9 mouse cellular contexts compared by ENCODE assay signal in genomic region chr10:80989854-80990253, GRCm38 (mm10). TPM values are rescaled to one million over a fixed set of nuclear protein-coding genes. Genes with fewer than 3 reads are reported as not detected.
DNase-seq lines count a peak whose midpoint lies in the region; ATAC-seq and TF ChIP-seq lines count a peak whose summit lies in the region.
"Not testable (repeated sequence)": the region's sequence is repeated elsewhere in the genome, so short reads cannot be mapped to it uniquely, and the experiment has no call there.
"Had no signal": no experiment of that assay in that cellular context is flagged by ENCODE, and none has a peak within 500 bp of the region (broad histone marks: within the 10 kb centered on the region; RNA-seq: fewer than 3 reads in every experiment).

No protein-coding gene starts in this region.

- TF ChIP-seq EP300 in MEL (IDR thresholded peaks at IDR 0.05; ENCODE audit: low read depth in 1 of 2, low read length in 2 of 2), result not testable (repeated sequence)

- H3K9me3 ChIP-seq in MEL (replicated peaks; ENCODE audit: insufficient read depth, low read length), result not testable (repeated sequence)

- 24% methylated on average over 4 of the region's 4 CpGs for WGBS in bone marrow, adult 2 months
- 33% methylated on average over 4 of the region's 4 CpGs for WGBS in spleen, adult 2 months

- H3K27ac ChIP-seq in MEL (ENCODE audit: control insufficient read depth, low read depth, low read length), result not testable (repeated sequence)
- peak overlapping the region; percentile 12; the same call in 1 of the 2 replicates for H3K27ac ChIP-seq in bone marrow, adult 2 months (ENCODE audit: control insufficient read depth, insufficient read depth, low read depth, low read length, poor library complexity)
- peak overlapping the region; percentile 74 for H3K27ac ChIP-seq in spleen, adult 2 months (ENCODE audit: insufficient read depth, low read length)

- H3K9ac ChIP-seq in MEL (ENCODE audit: control insufficient read depth, low read depth, low read length, poor library complexity, severe bottlenecking), result not testable (repeated sequence)

- TF ChIP-seq CTCF in MEL (IDR thresholded peaks at IDR 0.05 in 2 of 3, conservative IDR thresholded peaks at IDR 0.05 in 1 of 3; ENCODE audit: control insufficient read depth in 1 of 3, insufficient read depth in 1 of 3, low read depth in 2 of 3, low read length in 3 of 3, poor library complexity in 1 of 3, severe bottlenecking in 1 of 3); bone marrow, adult 2 months (IDR thresholded peaks at IDR 0.05; ENCODE audit: control insufficient read depth, insufficient read depth, low read length); spleen, adult 2 months (IDR thresholded peaks at IDR 0.05; ENCODE audit: extremely low read depth, insufficient read depth, insufficient read length, insufficient replicate concordance): not testable (repeated sequence)

- H3K4me1 ChIP-seq in MEL (ENCODE audit: control insufficient read depth in 1 of 2, insufficient read depth in 2 of 2, low read length in 2 of 2); bone marrow, adult 2 months (ENCODE audit: control insufficient read depth, insufficient read depth, low read length): not testable (repeated sequence)
- H3K4me1 ChIP-seq in spleen, adult 2 months (ENCODE audit: control insufficient read depth, insufficient read depth, insufficient read length), result peaks cover 30% of the 10 kb centered on the region; the same call in 1 of the 2 replicates

- not testable (repeated sequence) for TF ChIP-seq RAD21 in MEL (IDR thresholded peaks at IDR 0.05; ENCODE audit: low read depth, low read length)

- not testable (repeated sequence) for H3K4me3 ChIP-seq in MEL (ENCODE audit: control insufficient read depth in 1 of 2, insufficient read depth in 1 of 2, low read depth in 2 of 2, low read length in 2 of 2); bone marrow, adult 2 months (replicated peaks; ENCODE audit: control insufficient read depth, low read depth, low read length); spleen, adult 2 months (ENCODE audit: extremely low read depth, insufficient read depth, insufficient read length)

- not testable (repeated sequence) for H3K79me2 ChIP-seq in MEL (ENCODE audit: control insufficient read depth, insufficient read depth, low read length, poor library complexity)

- peak; percentile 2 for ATAC-seq in CD4-positive, CD25-positive, alpha-beta regulatory T cell, adult 4 months
- ATAC-seq in megakaryocyte progenitor cell, adult 5-6 weeks (replicated peaks; ENCODE audit: poor library complexity), result 0 out of 2 replicates have a peak, but pooled peaks have one; percentile 4

- peak; percentile 45 for DNase-seq in 3134 (ENCODE audit: extremely low read depth, insufficient read length, low spot score)
- not testable (repeated sequence) for DNase-seq in MEL (ENCODE audit: low read depth, low spot score); spleen, adult 2 months (ENCODE audit: low read depth in 1 of 2, low spot score in 2 of 2)

- not testable (repeated sequence) for H3K36me3 ChIP-seq in MEL (ENCODE audit: control insufficient read depth in 1 of 2, insufficient read depth in 2 of 2, low read length in 2 of 2); spleen, adult 2 months (ENCODE audit: control insufficient read depth, insufficient read depth, low read length)

- TF ChIP-seq POLR2A in MEL (IDR thresholded peaks at IDR 0.05; ENCODE audit: control insufficient read depth in 1 of 2, insufficient read depth in 1 of 2, low read depth in 1 of 2, low read length in 2 of 2, poor library complexity in 1 of 2); bone marrow, adult 2 months (IDR thresholded peaks at IDR 0.05; ENCODE audit: borderline replicate concordance, control insufficient read depth, low read depth, low read length); spleen, adult 2 months (IDR thresholded peaks at IDR 0.05; ENCODE audit: low read depth, low read length): not testable (repeated sequence)

- not testable (repeated sequence) for H3K27me3 ChIP-seq in MEL (ENCODE audit: control insufficient read depth in 1 of 2, insufficient read depth in 2 of 2, low read length in 2 of 2); spleen, adult 2 months (ENCODE audit: control insufficient read depth, insufficient read depth, low read length)

TF ChIP-seq in MEL, 35 proteins besides CTCF, POLR2A, EP300 and RAD21:
- TF ChIP-seq TBP (IDR thresholded peaks at IDR 0.05; ENCODE audit: low read depth, low read length), result peak; percentile 35; the same call in 1 of the 2 replicates

RNA-seq across cellular contexts. Expression of gene Gng7, which starts 24.9 kb away (rescaled TPM):
- polyA plus RNA-seq in CD4-positive, CD25-positive, alpha-beta regulatory T cell, adult 4 months (2017; shearing (Covaris generic)), result under 1 TPM in 1 of 2 experiments, not detected in 1; 0.54 TPM
- total RNA-seq in MEL (2012; rRNA removed), result 0.92 and 1.3 TPM in 2 replicates
- 1 to 10 TPM in 1 of 2 experiments, not detected in 1; 6.2 TPM for polyA plus RNA-seq in MEL (2012; ENCODE audit: insufficient read depth in 1 of 2, insufficient read length in 2 of 2, low read depth in 1 of 2, low replicate concordance in 2 of 2, missing spikeins in 1 of 2)
- not detected in 2 replicates for polyA plus RNA-seq in bone marrow, adult 2 months (2011; ENCODE audit: insufficient read depth, insufficient read length, low replicate concordance, missing spikeins)
- total RNA-seq in megakaryocyte progenitor cell, adult 5-6 weeks (2015), result 0.44 and 0.57 TPM in 2 replicates
- 0.83 and 1.2 TPM in 2 replicates for total RNA-seq in megakaryocyte progenitor cell, adult 5-6 weeks (2017)
- polyA plus RNA-seq in spleen, adult 2 months (2012; rRNA removed), result 0.75 and 0.91 TPM in 2 replicates
- polyA plus RNA-seq: activated CD4-positive, CD25-positive, alpha-beta regulatory T cell, adult 4 months; erythroblast, embryonic 14.5 days had no signal

RNA-seq across cellular contexts. Expression of gene Diras1, which starts 35.6 kb away (rescaled TPM):
- not detected for polyA plus RNA-seq in CD4-positive, CD25-positive, alpha-beta regulatory T cell, adult 4 months (2017; shearing (Covaris generic))
- not detected in 2 replicates for total RNA-seq in MEL (2012; rRNA removed)
- under 1 TPM in 1 of 2 experiments, not detected in 1; 0.04 TPM for polyA plus RNA-seq in MEL (2012; ENCODE audit: insufficient read depth in 1 of 2, insufficient read length in 2 of 2, low read depth in 1 of 2, low replicate concordance in 2 of 2, missing spikeins in 1 of 2)
- not detected in 2 replicates for polyA plus RNA-seq in bone marrow, adult 2 months (2011; ENCODE audit: insufficient read depth, insufficient read length, low replicate concordance, missing spikeins)
- not detected in 2 replicates for total RNA-seq in megakaryocyte progenitor cell, adult 5-6 weeks (2015)
- not detected in 2 replicates for total RNA-seq in megakaryocyte progenitor cell, adult 5-6 weeks (2017)
- polyA plus RNA-seq in spleen, adult 2 months (2012; rRNA removed), result 0.04 TPM in 1 of 2 replicates, not detected in the other
- total RNA-seq: common myeloid progenitor, adult 5-6 weeks had no signal
- polyA plus RNA-seq: erythroblast, embryonic 14.5 days had no signal

RNA-seq across cellular contexts. Expression of gene Slc39a3, which starts 47.4 kb away (rescaled TPM):
- polyA plus RNA-seq in CD4-positive, CD25-positive, alpha-beta regulatory T cell, adult 4 months (2017; shearing (Covaris generic)), result 1 to 10 TPM; 3.3 to 4.7 TPM
- 14.8 and 19.5 TPM in 2 replicates for total RNA-seq in MEL (2012; rRNA removed)
- 10 to 100 TPM in 1 of 2 experiments, not detected in 1; 15.6 TPM for polyA plus RNA-seq in MEL (2012; ENCODE audit: insufficient read depth in 1 of 2, insufficient read length in 2 of 2, low read depth in 1 of 2, low replicate concordance in 2 of 2, missing spikeins in 1 of 2)
- polyA plus RNA-seq in bone marrow, adult 2 months (2011; ENCODE audit: insufficient read depth, insufficient read length, low replicate concordance, missing spikeins), result 3.7 and 3.9 TPM in 2 replicates
- total RNA-seq in megakaryocyte progenitor cell, adult 5-6 weeks (2015), result 1.9 and 2.3 TPM in 2 replicates
- 4.2 and 5.0 TPM in 2 replicates for total RNA-seq in megakaryocyte progenitor cell, adult 5-6 weeks (2017)
- polyA plus RNA-seq in spleen, adult 2 months (2012; rRNA removed), result 22.3 and 26.0 TPM in 2 replicates

RNA-seq across cellular contexts. Expression of gene Gadd45b, which starts 60.0 kb away (rescaled TPM):
- 10 to 100 TPM; 25.3 to 38.9 TPM for polyA plus RNA-seq in CD4-positive, CD25-positive, alpha-beta regulatory T cell, adult 4 months (2017; shearing (Covaris generic))
- 13.3 and 13.4 TPM in 2 replicates for total RNA-seq in MEL (2012; rRNA removed)
- 10 to 100 TPM in 1 of 2 experiments, not detected in 1; 10.1 TPM for polyA plus RNA-seq in MEL (2012; ENCODE audit: insufficient read depth in 1 of 2, insufficient read length in 2 of 2, low read depth in 1 of 2, low replicate concordance in 2 of 2, missing spikeins in 1 of 2)
- 6.3 and 17.9 TPM in 2 replicates for polyA plus RNA-seq in bone marrow, adult 2 months (2011; ENCODE audit: insufficient read depth, insufficient read length, low replicate concordance, missing spikeins)
- 18.7 and 20.7 TPM in 2 replicates for total RNA-seq in megakaryocyte progenitor cell, adult 5-6 weeks (2015)
- total RNA-seq in megakaryocyte progenitor cell, adult 5-6 weeks (2017), result 17.6 and 17.9 TPM in 2 replicates
- polyA plus RNA-seq in spleen, adult 2 months (2012; rRNA removed), result 35.7 and 46.8 TPM in 2 replicates
